Mouse (Mus musculus): ENCODE measurements around the gene Furin.

GRCm38 (mm10) chr7:80453997-80454396 is 48.8 kb upstream of the Furin start:
- TF ChIP-seq CTCF (IDR thresholded peaks at IDR 0.05; ENCODE audit: low read depth, low read length) (no peak), GATA1 (IDR thresholded peaks at IDR 0.05; ENCODE audit: borderline replicate concordance, low read length) (no peak), TAL1 (conservative IDR thresholded peaks at IDR 0.05; ENCODE audit: low read depth, low read length) (no peak), GATA2 (IDR thresholded peaks at IDR 0.05; ENCODE audit: borderline replicate concordance, low read depth, low read length) (no peak)
